Mouse (Mus musculus) brain, embryonic 18.5 days (tissue): ENCODE measurements around the gene Robo2.

Source experiments
- DNase-seq: peaks from one replicate; pipeline ENCODE4 v3.0.0-alpha.2; 2012; ENCODE audit warnings: low read depth, low spot score

Robo2 gene

GRCm38 (mm10) chr16:74338969-74339630 is 72.5 kb downstream of the Robo2 start:
- no peak for DNase-seq

- no peak for DNase-seq
Measured at GRCm38 (mm10) chr16:74321666-74322371, 89.8 kb downstream of the Robo2 start.

GRCm38 (mm10) chr16:74316150-74316549 is 95.5 kb downstream of the Robo2 start:
- no peak for DNase-seq

- no peak for DNase-seq
Measured at GRCm38 (mm10) chr16:74313222-74313621, 98.4 kb downstream of the Robo2 start.

- DNase-seq, result no peak
Measured at GRCm38 (mm10) chr16:74307543-74307887, 104.1 kb downstream of the Robo2 start.

GRCm38 (mm10) chr16:74306876-74307542 is 104.6 kb downstream of the Robo2 start:
- DNase-seq, result no peak

GRCm38 (mm10) chr16:74287878-74288277 is 123.7 kb downstream of the Robo2 start:
- DNase-seq, result no peak

GRCm38 (mm10) chr16:74282549-74282948 is 129.1 kb downstream of the Robo2 start:
- peak; percentile 42 for DNase-seq

GRCm38 (mm10) chr16:74276855-74277573 is 134.6 kb downstream of the Robo2 start:
- no peak for DNase-seq

GRCm38 (mm10) chr16:74274596-74274995 is 137.0 kb downstream of the Robo2 start:
- DNase-seq, result no peak

- no peak for DNase-seq
Measured at GRCm38 (mm10) chr16:74272993-74273392, 138.6 kb downstream of the Robo2 start.

- no peak for DNase-seq
Measured at GRCm38 (mm10) chr16:74258241-74258640, 153.4 kb downstream of the Robo2 start.

GRCm38 (mm10) chr16:74244452-74244851 is 167.2 kb downstream of the Robo2 start:
- no peak for DNase-seq

GRCm38 (mm10) chr16:74241534-74241933 is 170.1 kb downstream of the Robo2 start:
- no peak for DNase-seq

GRCm38 (mm10) chr16:74237411-74237930 is 174.2 kb downstream of the Robo2 start:
- no peak for DNase-seq

GRCm38 (mm10) chr16:74234393-74235059 is 177.1 kb downstream of the Robo2 start:
- DNase-seq, result no peak

GRCm38 (mm10) chr16:74233596-74233995 is 178.0 kb downstream of the Robo2 start:
- no peak for DNase-seq

- no peak for DNase-seq
Measured at GRCm38 (mm10) chr16:74227285-74227684, 184.3 kb downstream of the Robo2 start.

GRCm38 (mm10) chr16:74225423-74226272 is 186.0 kb downstream of the Robo2 start:
- DNase-seq, result no peak

GRCm38 (mm10) chr16:74222501-74222900 is 189.1 kb downstream of the Robo2 start:
- no peak for DNase-seq
